Mouse (Mus musculus): ENCODE data around the gene Gm20708.
"Not testable (repeated sequence)": the region's sequence is repeated elsewhere in the genome, so short reads cannot be mapped to it uniquely, and the experiment has no call there.

Gene Gm20708

GRCm38 (mm10) chr11:117830401-117830800, 20.9 kb downstream of the Gm20708 start:
- in situ Hi-C loops (cut with MboI): no loop called here

GRCm38 (mm10) chr11:117832086-117832969, 22.9 kb downstream of the Gm20708 start:
- in situ Hi-C loops (cut with MboI): no loop called here

- in situ Hi-C loops (cut with MboI): not testable (repeated sequence)
Observed at GRCm38 (mm10) chr11:117833509-117833908, 24.0 kb downstream of the Gm20708 start.

- in situ Hi-C loops (cut with MboI): no loop called here
Observed at GRCm38 (mm10) chr11:117834086-117834485, 24.6 kb downstream of the Gm20708 start.

GRCm38 (mm10) chr11:117836306-117836705, 26.8 kb downstream of the Gm20708 start:
- in situ Hi-C loops (cut with MboI): no loop called here

GRCm38 (mm10) chr11:117838572-117838971, 29.1 kb downstream of the Gm20708 start:
- in situ Hi-C loops (cut with MboI): no loop called here

GRCm38 (mm10) chr11:117839021-117839420, 29.6 kb downstream of the Gm20708 start:
- in situ Hi-C loops (cut with MboI): no loop called here

- in situ Hi-C loops (cut with MboI): no loop called here
Observed at GRCm38 (mm10) chr11:117840910-117841309, 31.4 kb downstream of the Gm20708 start.

GRCm38 (mm10) chr11:117843434-117843833, 34.0 kb downstream of the Gm20708 start:
- in situ Hi-C loops (cut with MboI): no loop called here

- in situ Hi-C loops (cut with MboI): no loop called here
Observed at GRCm38 (mm10) chr11:117844997-117845396, 35.5 kb downstream of the Gm20708 start.

- in situ Hi-C loops (cut with MboI): no loop called here
Observed at GRCm38 (mm10) chr11:117845651-117846050, 36.2 kb downstream of the Gm20708 start.

- in situ Hi-C loops (cut with MboI): no loop called here
Observed at GRCm38 (mm10) chr11:117846640-117847039, 37.2 kb downstream of the Gm20708 start.

GRCm38 (mm10) chr11:117847593-117848215, 38.2 kb downstream of the Gm20708 start:
- in situ Hi-C loops (cut with MboI): no loop called here

GRCm38 (mm10) chr11:117848271-117848984, 39.0 kb downstream of the Gm20708 start:
- in situ Hi-C loops (cut with MboI): no loop called here

GRCm38 (mm10) chr11:117848985-117849671, 39.7 kb downstream of the Gm20708 start, which contains the start of gene Birc5:
TSS of gene Birc5 (plus strand) at chr11:117849251.
- in situ Hi-C loops (cut with MboI): no loop called here

- in situ Hi-C loops (cut with MboI): no loop called here
Observed at GRCm38 (mm10) chr11:117852875-117853274, 43.4 kb downstream of the Gm20708 start.

- in situ Hi-C loops (cut with MboI): no loop called here
Observed at GRCm38 (mm10) chr11:117854241-117854640, 44.8 kb downstream of the Gm20708 start.

- in situ Hi-C loops (cut with MboI): no loop called here
Observed at GRCm38 (mm10) chr11:117855360-117855759, 45.9 kb downstream of the Gm20708 start.

- in situ Hi-C loops (cut with MboI): no loop called here
Observed at GRCm38 (mm10) chr11:117855975-117856374, 46.5 kb downstream of the Gm20708 start.

- in situ Hi-C loops (cut with MboI): no loop called here
Observed at GRCm38 (mm10) chr11:117857462-117857861, 48.0 kb downstream of the Gm20708 start.

- in situ Hi-C loops (cut with MboI): no loop called here
Observed at GRCm38 (mm10) chr11:117858392-117858791, 48.9 kb downstream of the Gm20708 start.

- in situ Hi-C loops (cut with MboI): no loop called here
Observed at GRCm38 (mm10) chr11:117860601-117861000, 51.1 kb downstream of the Gm20708 start, which contains the start of gene Tmem235. TSS of gene Tmem235 (plus strand) at chr11:117860752.

Data from mature B cell (primary cell).